Mouse (Mus musculus) adrenal gland, adult 8-10 months (tissue): ENCODE results near the gene Zc3h12c. TPM values are rescaled to one million over a fixed set of nuclear protein-coding genes. Genes with fewer than 3 reads are reported as not detected.
"Not testable (repeated sequence)": the region's sequence is repeated elsewhere in the genome, so short reads cannot be mapped to it uniquely, and the experiment has no call there.

ENCODE experiments used
- DNase-seq: peaks from one replicate; pipeline ENCODE4 v3.0.0; 2022
- microRNA-seq, 2 experiments: library from miRNA; unstranded; fragments of <30 nt; microRNA quantifications; one replicate each; pipeline ENCODE4 v1.2.0; 2022
- total RNA-seq, 4 experiments: library from RNA; stranded (reverse); gene quantifications; 2 replicates each; pipeline ENCODE4 v1.2.4; 2022

The Zc3h12c gene
- total RNA-seq, 4 experiments from 2014 or later, result 19.2 to 28.1 (median 22.9) TPM

DNA sequence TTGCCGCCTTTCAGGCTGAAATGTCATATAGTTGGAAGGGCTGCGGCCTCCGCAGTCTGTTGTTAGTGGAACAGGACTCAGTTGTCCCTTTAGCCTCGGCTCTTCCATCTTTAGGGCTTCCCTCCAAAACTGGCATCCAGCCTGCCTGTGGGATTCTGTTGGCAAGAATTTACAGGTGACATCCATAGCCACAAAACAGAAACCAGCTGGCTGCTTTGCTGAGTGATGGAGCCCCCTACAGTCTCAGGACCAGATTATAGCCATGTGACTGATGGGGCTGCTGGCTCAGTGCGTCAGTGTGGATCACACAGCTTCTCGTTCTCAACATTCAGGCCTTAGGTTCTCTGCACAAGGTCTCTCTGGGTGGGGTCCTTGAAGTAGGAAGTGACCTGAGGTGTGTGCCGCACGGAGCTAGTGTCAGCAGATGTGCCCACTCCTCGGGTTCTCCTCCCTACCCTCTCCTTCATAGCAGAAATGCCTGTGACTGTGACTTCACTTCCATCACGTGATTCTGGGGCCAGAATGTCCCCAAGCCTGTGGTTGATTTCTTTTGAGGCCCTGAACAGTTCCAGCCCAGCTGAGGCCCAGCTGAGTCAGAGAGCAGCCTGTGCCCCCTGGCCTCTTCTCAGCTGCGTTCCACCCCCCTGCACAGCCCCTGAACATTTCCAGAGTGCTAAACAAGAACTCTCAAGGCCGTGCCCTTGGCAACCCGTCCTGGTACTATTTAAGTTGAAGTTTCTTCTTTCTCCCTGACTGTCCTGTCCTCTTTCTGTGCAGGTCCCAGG is 66.1 kb downstream of the Zc3h12c start:
- DNase-seq, result peak; percentile 64

- peak; percentile 67 for DNase-seq
Measured at GRCm38 (mm10) chr9:52100426-52100825, 67.9 kb downstream of the Zc3h12c start.

- DNase-seq, result peak; percentile 71
Measured at GRCm38 (mm10) chr9:52098600-52098999, 69.8 kb downstream of the Zc3h12c start.

DNA sequence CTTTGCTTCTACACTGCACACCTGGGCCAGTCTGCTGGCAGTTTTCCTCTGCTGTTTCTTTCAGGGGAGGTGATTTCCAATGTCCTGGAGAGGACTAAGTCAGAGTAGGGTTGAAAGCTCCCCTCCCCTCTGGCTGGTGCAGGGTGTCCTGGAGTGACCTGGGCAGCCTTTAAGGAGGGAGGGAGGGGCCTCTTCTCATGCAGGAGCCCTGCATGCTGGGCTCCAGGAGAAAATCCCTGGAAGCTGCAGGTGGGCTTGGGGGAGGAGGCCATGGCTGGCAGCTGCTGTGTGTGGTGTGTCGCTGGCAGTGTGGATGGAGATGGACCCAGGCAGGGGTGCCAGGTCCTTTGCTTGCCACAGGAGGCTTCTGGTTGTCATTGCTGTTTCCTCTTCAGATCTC is 71.0 kb downstream of the Zc3h12c start:
- DNase-seq, result no peak

DNA sequence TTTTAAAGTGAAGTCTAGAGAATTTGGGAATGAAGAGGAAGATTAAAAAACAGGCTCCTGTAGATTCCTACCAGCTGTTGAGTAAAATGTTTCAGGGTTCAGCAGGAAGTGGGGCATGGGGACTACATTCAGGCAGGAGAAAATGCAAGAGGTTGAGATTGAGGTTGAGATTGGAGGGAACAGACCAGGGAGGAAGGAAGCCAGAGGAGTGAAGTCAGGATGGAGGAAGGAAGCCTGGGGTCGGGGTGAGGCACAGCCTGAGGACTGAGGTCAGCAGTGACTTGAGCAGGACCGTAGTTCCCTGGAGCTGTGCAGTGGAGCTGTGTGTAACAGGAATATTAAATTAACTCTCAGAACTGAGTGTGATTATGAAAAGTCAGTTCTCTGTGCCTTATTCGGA is 72.7 kb downstream of the Zc3h12c start:
- no peak for DNase-seq

DNA sequence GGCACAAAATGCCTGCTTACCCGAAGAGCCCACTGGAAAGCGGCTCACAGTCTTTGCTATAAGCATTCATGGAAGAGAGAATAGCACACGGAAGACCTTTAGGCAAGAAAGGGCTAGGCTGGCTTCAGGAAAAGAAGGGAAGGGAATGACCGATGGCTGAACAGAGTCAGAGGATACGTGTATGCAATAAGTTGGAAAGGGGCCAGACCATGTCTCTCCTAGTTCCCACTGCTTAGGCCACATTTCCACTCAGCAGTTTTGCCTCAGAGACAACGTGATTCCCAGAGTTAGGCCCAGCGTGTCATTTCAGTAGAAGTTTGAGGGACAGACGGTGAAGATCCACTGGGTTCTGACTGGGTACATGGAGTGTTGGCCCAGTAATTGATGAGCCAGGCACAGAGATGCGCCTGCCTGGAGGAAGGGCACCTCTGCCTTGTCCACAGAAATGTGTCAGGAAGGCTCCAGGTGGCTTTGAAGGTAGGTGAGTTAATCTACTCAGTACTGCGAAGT is 73.8 kb downstream of the Zc3h12c start:
- DNase-seq, result no peak

DNA sequence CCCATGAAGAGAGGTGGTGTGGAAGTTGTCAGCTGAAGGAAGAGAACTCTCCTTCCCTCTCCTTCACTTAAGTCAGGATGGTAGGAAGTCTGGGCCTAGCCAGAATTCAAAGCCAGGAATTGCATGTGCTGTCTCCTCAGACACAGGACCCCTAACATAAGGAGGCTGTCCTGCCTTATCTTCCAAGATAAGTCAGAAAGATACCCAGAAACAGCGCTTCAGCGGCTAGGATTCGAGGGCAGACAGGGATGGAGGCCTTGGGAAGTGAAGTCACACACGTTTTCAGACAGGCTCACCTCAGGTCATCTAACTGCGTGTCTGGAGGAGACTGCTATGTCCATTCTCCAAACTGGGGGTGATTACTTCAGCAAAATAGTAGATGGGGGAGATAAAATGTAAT is 74.4 kb downstream of the Zc3h12c start:
- DNase-seq, result no peak

DNA sequence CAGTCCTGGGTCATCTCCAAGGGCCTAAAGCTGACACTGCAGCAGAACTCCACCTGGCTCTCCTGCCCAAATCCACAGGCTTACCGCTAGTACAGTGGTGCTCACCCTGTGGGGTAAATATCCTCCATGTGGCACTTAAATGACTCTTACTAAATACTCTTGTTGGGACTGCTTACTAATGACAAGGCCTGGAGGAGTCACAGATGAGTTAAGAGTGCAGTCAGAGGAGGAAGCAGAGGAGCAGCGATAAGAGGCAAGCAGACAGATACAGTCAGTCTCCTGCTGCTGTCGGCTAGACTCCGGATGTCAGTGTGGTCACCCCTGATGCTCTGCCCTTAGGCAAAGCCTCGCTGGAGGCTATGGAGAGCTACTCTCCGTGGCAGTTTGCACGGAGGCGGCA is 75.3 kb downstream of the Zc3h12c start:
- DNase-seq, result no peak

DNA sequence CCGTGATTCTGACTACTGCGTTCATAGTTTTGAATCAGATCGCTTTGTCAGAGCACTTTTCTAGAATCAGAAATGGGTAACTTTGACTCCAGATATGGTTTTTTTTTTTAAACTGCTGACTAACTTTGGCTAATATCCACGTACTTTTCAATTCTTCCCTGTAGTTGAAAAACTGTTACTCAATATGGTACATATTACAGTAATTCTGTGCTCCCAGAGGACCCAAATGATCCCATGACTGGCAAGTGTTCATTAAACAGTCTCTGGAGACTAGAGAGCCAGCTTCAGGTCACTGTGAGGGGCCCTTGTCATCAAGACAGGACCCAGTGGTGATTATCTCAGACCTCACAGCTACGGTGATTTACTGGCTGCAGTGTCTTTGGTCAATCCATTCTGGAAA is 76.1 kb downstream of the Zc3h12c start:
- DNase-seq, result no peak

DNA sequence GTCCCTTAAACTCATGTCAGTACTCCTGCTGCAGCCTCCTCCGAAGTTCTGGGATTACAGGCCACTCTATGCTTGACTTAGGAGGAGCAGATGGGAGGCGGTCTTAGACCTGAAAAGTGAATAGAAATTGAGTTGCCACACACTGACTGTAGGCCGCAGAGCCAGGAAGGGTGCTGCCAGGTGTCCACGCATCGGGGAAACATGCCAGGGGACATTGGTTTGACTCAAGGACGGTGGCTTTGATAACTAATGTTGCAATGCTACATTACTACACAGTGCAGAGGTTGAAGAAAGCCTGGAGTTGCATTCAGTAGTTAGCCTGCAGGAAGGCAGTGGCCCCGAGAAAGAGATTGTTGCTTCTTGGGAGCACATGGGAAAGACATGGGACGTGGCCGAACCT is 76.6 kb downstream of the Zc3h12c start:
- peak; percentile 81 for DNase-seq

DNA sequence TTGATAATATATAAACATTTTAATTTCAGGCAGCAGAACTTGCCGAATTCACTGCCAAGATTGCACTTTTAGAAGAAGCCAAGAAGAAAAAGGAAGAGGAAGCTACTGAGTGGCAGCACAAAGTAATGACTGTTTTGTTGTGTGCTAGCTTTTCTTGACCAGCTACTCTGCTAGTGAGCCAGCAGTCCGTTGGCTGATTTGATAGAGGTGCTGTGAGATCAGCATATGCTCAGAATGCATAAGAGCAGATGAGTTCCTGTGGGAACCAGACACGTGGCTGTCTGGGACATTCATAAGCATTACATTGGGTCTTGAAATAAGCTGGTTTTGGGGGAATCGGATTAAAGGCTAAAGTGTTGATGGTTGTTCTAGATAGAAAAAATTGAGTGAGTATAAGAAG is 86.0 kb downstream of the Zc3h12c start:
- no peak for DNase-seq

DNA sequence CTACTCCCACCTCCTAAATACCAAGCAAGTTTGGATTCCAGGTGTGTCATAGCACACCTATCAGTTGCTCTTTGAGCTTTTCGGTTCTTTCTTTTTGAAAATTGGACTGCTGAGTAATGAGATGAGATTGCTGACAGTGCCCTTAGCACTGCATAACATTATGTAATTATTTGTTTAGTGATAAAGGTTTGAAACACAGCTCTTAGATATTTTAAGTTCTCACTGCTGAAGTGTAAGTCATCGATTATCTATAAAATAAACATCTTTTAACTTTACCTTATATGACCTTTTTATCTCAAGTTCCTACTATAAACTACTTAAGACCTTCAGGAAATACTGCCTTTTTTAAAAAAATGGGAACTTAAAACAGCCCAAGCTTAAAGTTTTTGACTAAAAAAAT is 86.4 kb downstream of the Zc3h12c start:
- no peak for DNase-seq

- no peak for DNase-seq
Measured at GRCm38 (mm10) chr9:52077692-52078091, 90.7 kb downstream of the Zc3h12c start.

DNA sequence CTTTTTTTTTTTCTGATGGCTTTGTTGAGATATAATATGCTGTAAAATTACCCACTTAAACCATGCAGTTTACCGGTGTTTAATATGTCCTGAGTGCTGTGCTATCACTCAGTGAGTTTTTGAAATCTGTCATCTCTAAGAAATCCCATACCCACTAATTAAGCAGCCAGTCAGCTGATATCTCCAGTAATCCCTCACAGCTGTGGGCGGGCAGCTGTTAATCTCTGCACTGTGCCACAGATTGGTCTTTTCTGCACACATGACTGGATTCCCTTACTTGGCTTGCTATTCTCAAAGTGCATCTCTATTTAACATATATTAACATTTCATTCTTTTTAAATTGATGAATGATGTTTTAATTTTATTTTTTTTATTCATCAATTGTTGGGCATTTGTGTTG is 92.3 kb downstream of the Zc3h12c start:
- DNase-seq, result no peak

DNA sequence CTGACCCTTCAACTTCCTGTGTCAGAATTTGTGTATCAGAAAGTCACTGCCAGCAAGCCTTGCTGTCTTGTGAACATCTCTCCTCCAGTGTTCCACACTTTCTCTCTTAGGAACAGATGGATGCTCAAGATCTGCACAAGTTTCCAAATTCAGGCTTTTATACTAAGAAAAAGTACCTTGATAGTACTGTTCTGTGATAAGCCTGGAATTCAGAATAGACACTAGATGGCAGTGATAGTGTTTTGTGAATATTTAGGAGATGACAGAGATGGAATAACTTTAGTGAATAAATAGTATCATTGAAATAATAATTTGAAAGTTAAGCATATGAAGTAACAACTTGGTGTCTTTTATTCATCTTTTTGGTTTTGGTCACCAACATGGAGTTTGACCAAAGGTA is 96.2 kb downstream of the Zc3h12c start:
- DNase-seq, result no peak

GRCm38 (mm10) chr9:52071352-52071751 is 97.0 kb downstream of the Zc3h12c start:
- DNase-seq, result not testable (repeated sequence)

DNA sequence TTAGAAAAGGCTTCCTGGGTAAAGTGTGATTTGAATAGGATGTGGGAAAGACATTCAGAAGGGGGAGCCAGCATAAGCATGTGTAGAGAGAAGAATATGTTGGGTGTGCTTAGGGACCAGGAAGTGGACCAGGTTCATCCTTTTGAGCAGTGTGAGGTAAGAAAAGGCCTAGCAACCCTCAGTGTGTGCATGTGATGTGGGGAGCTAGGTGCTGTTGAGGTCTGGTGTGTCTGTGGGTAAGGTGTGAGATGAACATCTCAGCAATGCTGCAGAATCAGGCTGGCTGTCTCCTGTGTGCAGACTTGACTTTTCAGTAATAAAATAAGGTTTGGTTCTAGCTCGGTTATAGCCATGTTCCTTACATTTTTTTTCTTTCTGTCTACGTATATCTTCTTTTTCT is 98.3 kb downstream of the Zc3h12c start:
- DNase-seq, result no peak

Small RNAs within 50 kb of the gene (microRNA-seq; reads per million reads assigned to microRNA genes)
- gene Gm27686 (0 to 0.35 reads per million in 2 experiments), gene Mir6244 (0 to 0.17 reads per million in 2 experiments)

Other genes starting within 250 kb of the Zc3h12c start
- gene Fdx1, start 205.0 kb downstream of the Zc3h12c start, total RNA-seq, result 1,000 to 10,000 TPM; 1,389 to 2,039 (median 1,779) TPM
- 100 to 1,000 TPM; 112 to 126 (median 123) TPM for gene Rdx, start 121.4 kb downstream of the Zc3h12c start, total RNA-seq